Mouse (Mus musculus) cortical plate, adult 2 months (tissue): ENCODE data around the gene Cntn6. TPM values are rescaled to one million over a fixed set of nuclear protein-coding genes. Genes with fewer than 3 reads are reported as not detected.

Experiments used
- H3K27ac ChIP-seq: fragments of 200-500 bp; 2 replicates; pipeline ENCODE4 v1.5.1; 2012; ENCODE audit warnings: low read length, control low read depth, inconsistent platforms; ENCODE audit not compliant: insufficient read depth
- H3K4me1 ChIP-seq: fragments of 200-500 bp; 2 replicates; pipeline ENCODE4 v1.6.1; 2011; ENCODE audit warnings: low read length; ENCODE audit not compliant: control insufficient read depth, insufficient read depth
- H3K4me3 ChIP-seq: fragments of 200-500 bp; 2 replicates; pipeline ENCODE4 v1.5.1; 2011; ENCODE audit warnings: mild to moderate bottlenecking, low read length, control low read depth; ENCODE audit not compliant: insufficient read depth
- CTCF ChIP-seq: fragments of 200-500 bp; IDR thresholded peaks from 2 replicates; pipeline ENCODE4 v1.5.1; 2011; ENCODE audit warnings: mild to moderate bottlenecking, control low read depth, low read length; ENCODE audit not compliant: insufficient read depth; ENCODE audit errors: extremely low read depth
- POLR2A ChIP-seq: fragments of 200-500 bp; IDR thresholded peaks from 2 replicates; pipeline ENCODE4 v1.6.1; 2011; ENCODE audit warnings: mild to moderate bottlenecking, low read length, control low read depth; ENCODE audit not compliant: insufficient read depth; ENCODE audit errors: extremely low read depth
- polyA plus RNA-seq: library from polyadenylated mRNA; depleted of rRNA; stranded (reverse); fragments of >200 nt; gene quantifications from 2 replicates; pipeline ENCODE4 v1.2.3, GENCODE M21; 2012

Cntn6 gene
- polyA plus RNA-seq, 1 experiment = 14.3 TPM

- TF ChIP-seq POLR2A = no peak
- TF ChIP-seq CTCF = no peak
- no peak overlapping the region for H3K27ac ChIP-seq
- no peaks in the 10 kb centered on the region for H3K4me1 ChIP-seq
- H3K4me3 ChIP-seq = no peak overlapping the region
Observed at GRCm38 (mm10) chr6:104891071-104891470, 398.5 kb downstream of the Cntn6 start.
